Mouse (Mus musculus) stomach, postnatal 0 days (tissue): Measurements from ENCODE around the gene Ctsw.
A peak's percentile ranks its signal among the peaks of the same experiment; 100 is the strongest.

Source experiments
- CTCF ChIP-seq: IDR thresholded peaks from 2 replicates; pipeline ENCODE4 v1.5.1; 2016; ENCODE audit warnings: antibody characterized with exemption, low read depth, mild to moderate bottlenecking, moderate library complexity
- EP300 ChIP-seq: optimal IDR thresholded peaks from 2 replicates; pipeline ENCODE3; 2016; ENCODE audit warnings: antibody characterized with exemption

- TF ChIP-seq CTCF (peak; percentile 50), EP300 (no peak)
Measured at GRCm38 (mm10) chr19:5515840-5516777, 47.8 kb upstream of the Ctsw start.
